Mouse (Mus musculus) liver, embryonic 18 days (tissue): ENCODE measurements around the gene Gm5565. TPM values are rescaled to one million over a fixed set of nuclear protein-coding genes. Genes with fewer than 3 reads are reported as not detected.

Source experiments
- polyA plus RNA-seq: library from polyadenylated mRNA; depleted of rRNA; stranded (reverse); fragments of >200 nt; gene quantifications from 2 replicates; pipeline ENCODE4 v1.2.3, GENCODE M21; 2012; rRNA removed

The Gm5565 gene
- not detected in 2 replicates for polyA plus RNA-seq

DNA sequence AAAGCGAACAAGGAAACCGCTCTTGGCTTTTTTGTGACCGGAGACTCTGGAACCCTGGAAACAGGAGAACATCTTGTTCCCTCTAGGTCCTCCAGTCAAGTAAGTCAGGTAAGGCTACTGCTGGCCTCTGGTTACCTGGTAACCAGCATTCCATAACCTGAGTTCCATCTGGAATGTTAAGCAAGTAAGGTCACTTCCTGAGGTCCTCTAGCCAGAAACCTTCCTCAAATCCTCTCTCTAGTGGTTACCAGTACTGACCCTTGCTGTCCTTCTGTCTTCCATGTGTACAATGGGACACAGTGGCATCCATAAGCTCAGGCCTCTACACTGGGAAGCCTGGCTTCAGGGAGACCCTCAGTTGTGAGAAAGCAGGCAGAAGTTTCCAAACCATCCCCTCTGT lies at the start of gene Gm5565:
TSS of gene Gm5565 (minus strand) at position 101 of the 400 bp plus-strand sequence.

DNA sequence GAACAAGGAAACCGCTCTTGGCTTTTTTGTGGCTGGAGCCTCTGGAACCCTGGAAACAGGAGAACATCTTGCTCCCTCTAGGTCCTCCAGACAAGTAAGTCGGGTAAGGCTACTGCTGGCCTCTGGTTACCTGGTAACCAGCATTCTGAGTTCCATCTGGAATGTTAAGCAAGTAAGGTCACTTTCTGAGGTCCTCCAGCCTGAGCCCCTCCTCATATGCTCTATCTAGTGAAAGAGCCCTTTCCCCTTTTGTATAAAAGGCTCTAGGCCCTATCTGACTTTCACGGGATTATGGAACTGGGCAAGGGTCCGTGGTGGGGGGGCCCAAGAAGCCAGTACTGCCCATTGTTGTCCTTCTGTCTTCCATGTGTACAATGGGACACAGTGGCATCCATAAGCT lies 24.9 kb upstream of the Gm5565 start, which contains the start of gene 1700001J03Rik:
TSS of gene 1700001J03Rik (minus strand) at position 101 of the 400 bp plus-strand sequence.

DNA sequence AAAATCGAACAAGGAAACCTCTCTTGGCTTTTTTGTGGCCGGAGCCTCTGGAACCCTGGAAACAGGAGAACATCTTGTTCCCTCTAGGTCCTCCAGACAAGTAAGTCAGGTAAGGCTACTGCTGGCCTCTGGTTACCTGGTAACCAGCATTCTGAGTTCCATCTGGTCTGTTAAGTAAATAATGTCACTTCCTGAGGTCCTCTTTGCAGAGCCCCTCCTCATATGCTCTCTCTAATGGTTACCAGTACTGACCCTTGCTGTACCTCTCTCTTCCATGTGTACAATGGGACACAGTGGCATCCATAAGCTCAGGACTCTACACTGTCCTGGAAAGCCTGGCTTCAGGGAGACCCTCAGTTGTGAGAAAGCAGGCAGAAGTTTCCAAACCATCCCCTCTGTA lies 10.3 kb upstream of the Gm5565 start, which contains the start of gene Gm6309:
TSS of gene Gm6309 (minus strand) at position 101 of the 400 bp plus-strand sequence.

Other genes starting within 250 kb of the Gm5565 start
- gene Cyp3a25, start 150.9 kb downstream of the Gm5565 start, polyA plus RNA-seq, result 11.1 and 22.8 TPM in 2 replicates
- gene Cyp3a59, start 81.3 kb downstream of the Gm5565 start, polyA plus RNA-seq, result 0.12 and 0.26 TPM in 2 replicates
- gene Gm6309, start 10.2 kb upstream of the Gm5565 start, polyA plus RNA-seq, result not detected in 2 replicates
- 0.18 and 0.26 TPM in 2 replicates for gene 1700001J03Rik, start 24.8 kb upstream of the Gm5565 start, polyA plus RNA-seq
- gene Rnf6, start 61.0 kb upstream of the Gm5565 start, polyA plus RNA-seq, result 16.2 and 17.1 TPM in 2 replicates
- gene Cdk8, start 70.7 kb upstream of the Gm5565 start, polyA plus RNA-seq, result 31.9 and 37.3 TPM in 2 replicates
- 0.05 TPM in 2 replicates for gene Wasf3, start 224.4 kb upstream of the Gm5565 start, polyA plus RNA-seq